Mouse (Mus musculus) lung, postnatal 25 days (tissue): Measurements from ENCODE around the gene Mpi.

Source experiments
- DNase-seq: peaks from one replicate; pipeline ENCODE4 v3.0.0; 2022; ENCODE audit warnings: low spot score

The Mpi gene

DNA sequence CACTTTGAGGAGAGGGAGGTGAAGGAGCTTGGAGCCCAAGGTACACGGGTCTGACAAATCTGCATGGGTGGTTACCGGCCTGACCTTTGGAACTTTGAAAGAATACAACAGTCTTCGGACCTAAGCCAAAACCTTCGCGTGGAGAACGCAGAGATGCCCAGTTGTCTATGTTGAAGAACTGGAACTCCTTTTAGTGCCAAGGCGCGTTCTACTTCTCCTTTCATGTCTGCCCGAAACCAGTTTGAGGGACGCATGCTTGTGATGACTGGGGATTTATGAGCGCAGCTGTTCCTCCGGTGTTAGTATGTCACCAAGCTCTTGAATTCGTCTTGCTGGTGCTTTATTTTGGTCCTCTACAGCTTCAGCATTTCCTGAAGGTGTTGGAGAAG, 9.1 kb upstream of the Mpi start:
- peak; percentile 19 for DNase-seq

DNA sequence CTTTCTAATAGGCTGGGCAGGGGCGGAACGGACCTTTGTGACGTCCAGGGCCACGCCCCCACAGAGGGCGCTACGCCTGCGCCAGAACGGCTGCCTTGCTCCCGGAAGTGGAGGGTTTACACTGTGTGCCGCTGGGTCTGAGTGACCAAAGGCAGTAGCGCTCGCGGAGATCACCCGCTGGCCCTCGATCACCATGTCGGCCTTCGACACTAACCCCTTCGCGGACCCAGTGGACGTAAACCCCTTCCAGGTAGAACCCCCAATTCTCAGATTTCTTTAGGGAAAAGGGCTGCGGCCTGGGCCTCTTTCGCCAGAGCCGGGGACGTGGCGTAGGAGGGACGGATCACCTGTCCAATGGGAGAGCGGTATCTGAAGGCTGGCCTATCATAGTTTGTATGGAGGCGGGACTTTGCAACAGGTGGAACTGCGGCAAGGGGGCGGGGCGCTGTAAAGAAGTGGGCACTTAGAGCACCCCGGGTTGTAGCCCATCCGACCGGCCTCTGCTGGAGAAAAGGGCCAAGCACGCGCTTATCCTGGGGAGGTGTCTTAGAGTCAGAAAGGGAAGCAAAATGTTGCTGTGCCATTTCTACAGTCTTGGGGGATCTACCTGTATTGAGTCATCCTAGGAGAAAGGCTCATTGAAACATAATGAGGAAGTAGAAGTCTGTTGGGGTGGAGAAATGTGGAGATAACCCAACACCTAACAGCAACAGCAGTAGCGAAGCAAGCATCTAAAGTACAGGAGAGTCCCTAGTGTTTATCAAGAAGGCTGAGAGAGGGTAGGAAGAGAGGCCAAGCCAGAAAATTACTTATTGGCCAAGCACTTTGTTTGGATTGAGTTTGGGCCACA, 8.5 kb upstream of the Mpi start, which contains the start of gene Scamp2:
Gene Scamp2 (plus strand): TSS at position 83 of the 850 bp plus-strand sequence.
- peak; percentile 95 for DNase-seq

DNA sequence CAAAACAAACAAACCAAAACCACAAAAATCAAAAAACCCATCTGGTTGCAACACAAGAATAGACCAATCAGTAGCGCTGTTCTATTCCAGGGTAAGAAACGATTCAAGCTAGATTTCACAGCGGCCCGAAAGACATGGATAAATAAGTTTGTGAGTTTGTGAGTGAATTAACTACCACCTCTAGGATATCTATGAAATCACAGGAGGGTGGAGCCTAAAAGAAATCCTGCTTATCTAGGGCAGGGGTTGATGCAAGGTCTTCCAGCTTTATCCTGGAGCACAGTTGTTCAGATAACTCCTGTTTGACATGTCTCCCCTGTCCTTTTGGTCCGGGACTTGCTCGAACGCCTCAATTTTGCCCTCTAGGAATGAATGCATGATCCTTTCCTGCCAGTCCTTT, 7.7 kb upstream of the Mpi start:
- no peak for DNase-seq

DNA sequence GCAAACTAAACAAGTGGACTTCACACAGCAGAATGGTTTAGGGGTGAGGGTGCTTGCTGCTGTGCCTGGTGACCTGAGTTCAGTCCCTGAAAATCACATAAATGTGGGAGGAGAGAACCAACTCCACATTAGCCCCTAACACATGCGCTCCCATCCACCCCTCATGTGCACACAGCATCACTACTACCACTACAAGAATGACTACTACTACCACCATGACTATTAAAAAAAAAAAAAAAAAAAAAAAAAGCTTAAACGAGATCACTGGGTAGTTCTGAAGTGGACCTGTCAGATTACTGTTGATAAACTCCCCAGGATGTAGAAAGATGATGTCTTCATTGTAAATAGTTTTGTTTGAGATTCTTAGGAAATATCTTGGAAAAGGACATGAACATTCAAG, 7.0 kb upstream of the Mpi start:
- DNase-seq = no peak

DNA sequence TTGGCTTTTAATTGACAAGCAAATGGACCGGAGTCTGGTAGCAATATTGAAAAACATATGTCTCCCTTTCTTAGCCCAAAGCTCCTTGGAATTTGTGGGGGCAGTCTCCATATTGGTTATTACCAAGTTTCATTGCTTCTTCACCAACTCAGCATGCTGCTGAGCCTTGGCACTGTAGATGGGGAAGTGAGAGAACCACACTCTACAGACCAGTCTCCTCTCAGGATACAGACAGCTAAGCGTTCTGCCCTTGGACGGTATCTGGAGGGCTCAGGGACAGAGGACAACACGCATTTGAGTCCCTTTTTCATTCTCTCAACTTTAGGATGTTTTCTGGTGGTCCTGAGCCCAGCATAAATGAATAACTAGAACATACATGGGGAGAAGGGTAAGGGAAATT, 6.1 kb upstream of the Mpi start:
- DNase-seq = no peak

DNA sequence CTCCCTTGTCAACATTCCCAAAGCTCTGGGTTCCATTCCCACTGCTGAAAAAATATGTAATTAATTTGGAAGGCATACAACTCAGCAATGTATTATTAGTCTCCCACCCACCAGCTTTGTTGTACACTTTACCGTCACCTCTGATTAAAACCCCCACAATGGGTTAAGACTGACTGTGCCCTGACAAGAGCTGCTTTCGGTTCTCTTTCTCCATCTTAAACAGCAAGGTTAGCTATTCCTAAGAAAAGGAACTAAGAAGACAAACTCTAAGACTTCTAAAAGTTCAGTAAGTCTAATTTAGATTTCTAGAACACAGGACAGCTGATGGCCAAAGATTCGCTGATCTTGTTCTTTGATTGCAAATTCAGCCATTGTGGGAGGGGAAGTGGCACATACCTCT, 4.7 kb upstream of the Mpi start:
- no peak for DNase-seq

DNA sequence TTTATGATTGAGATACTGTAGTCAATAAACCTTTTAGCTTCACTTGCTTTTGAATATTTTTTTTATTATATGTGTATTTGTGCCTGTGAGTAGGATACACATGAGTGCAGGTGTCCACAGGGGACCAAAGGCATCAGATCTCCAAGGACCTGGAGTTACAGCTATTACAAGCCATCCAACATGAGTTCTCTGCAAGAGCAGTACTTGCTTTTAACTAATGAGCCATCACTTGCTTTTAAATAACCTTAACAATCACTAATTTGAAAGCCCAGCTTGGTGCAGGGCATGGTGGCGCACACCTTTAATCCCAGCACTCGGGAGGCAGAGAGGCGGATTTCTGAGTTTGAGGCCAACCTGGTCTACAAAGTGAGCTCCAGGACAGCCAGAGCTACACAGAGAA, 2.2 kb upstream of the Mpi start:
- DNase-seq = no peak

DNA sequence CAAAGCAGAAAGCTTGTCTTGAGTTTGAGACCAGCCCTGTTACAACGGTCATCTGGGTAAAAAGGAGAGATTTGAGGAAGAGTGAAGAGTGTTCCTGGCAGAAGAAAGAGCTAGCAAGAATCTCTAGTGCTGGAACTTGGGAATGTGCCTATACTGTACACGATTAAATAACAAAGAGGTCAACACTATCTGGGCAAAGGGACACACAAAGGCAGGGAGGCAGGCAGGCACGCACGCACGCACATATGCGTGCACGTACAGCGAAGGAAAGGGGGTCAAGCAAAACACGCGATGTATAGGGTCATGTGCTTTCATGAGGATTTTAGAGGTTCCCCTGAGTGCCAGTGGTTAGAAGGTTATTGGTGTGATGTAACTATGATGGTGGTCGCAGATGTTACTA, 556 bp upstream of the Mpi start:
- DNase-seq = no peak

DNA sequence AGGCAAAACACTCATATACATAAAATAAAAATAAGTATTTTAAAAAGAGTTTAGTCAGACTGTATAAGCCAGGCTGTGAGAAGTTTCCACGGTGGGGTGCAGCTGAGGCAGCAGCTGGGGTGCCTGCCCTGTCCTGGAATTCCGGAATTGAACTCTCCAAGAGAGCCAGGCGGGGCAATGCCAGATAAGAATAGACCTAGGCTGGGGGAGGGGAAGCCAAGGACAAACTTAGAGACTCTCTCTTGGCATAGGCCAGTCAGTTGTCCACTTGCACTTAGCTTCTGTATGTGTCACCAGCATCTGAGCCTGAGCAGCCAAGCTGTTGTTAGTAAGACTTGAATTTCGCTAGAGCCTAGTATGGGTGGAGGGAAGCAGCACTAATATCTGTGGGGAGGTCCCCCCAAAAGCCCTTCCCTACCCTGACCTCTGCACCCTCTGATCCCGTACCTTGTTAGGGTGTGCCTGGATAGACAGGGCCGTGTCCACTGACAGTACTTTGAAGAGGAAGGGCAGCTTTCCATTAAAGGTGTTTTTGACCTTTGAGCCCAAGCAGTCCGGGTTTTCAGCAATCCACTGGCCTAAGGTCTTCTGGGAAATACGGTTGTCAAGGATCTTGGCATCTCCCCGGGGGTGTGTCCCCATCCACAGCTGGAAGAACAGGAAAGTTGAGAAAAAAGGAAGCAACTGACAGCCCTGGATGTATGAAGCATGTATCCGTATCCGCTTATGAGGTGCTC, 2.3 kb downstream of the Mpi start:
- peak; percentile 48 for DNase-seq

DNA sequence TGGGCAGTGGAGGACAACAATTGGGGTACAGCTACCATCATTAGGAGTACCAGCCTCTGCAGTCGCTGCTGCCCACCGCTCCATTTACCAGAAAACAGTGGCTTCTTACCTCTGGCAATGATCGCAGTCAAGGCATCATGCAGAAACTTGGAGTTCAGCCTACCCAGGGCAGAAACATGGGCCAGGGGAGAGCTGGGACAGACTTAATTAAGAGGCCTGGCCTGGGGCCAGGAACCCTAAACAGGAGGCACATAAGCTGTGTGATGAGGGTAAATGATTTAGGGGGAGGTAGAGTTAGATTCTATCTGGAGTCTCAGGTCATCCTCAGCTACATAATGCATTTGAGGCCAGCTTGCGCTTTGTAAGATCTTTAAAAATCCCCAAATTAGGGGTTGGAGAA, 3.4 kb downstream of the Mpi start:
- DNase-seq = no peak

DNA sequence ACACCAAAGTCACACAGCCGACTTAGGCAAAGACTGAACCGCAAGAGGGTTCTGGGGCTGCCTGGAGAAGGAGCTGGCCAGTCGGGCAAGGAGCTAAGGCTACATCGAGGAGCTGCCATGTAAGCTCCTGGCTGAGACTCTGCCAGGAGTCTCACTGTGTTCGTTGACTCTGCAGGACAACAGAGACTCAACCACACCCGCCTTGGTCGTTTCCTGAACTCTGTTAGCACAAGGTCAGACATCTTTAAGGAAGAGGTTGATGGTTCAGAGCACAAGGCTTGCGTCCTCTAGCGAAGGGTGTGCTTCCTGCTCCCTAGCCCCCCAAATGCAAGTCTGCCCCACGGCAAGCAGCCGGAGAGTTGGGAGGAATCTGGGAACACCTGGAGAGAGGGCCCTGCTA, 4.7 kb downstream of the Mpi start:
- no peak for DNase-seq

DNA sequence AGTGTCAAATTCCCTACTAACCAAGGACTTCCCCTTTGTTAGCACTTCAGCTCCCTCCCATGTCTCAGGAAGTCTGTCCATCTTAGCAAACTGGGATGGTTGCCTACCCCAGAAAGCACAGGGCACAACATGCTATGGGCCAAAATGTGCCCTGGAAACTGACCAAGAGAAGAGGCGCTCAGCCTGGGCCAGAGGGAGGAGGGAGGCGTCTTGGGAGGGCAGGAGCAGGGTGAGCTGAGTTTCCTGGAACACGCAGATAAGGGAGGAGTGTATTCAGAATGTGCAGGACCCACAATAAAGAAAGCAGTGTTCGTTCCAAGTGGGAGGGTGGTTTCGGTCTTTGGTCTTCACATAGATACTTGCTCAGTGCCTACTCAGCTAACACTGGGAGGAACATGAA, 5.3 kb downstream of the Mpi start:
- DNase-seq = peak; percentile 19

DNA sequence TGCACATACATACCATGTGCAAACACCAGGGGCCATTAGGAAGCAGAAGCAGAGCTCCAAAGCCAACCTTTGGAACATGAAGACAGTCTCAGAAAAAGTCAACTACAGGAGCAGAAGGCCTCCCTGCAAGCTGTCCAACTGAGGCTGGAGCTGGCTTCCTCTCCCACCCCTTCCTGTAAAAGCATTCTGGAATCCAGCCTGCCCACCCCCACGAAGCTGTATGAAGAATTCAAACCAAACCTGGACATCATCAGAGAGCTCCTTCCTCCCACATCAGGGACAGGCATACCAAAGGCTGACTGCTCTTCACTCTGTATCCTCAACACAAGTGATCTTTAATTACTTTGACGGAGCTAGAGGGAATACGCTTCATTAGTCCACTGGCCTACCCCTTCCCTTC, 8.6 kb downstream of the Mpi start:
- DNase-seq = no peak

DNA sequence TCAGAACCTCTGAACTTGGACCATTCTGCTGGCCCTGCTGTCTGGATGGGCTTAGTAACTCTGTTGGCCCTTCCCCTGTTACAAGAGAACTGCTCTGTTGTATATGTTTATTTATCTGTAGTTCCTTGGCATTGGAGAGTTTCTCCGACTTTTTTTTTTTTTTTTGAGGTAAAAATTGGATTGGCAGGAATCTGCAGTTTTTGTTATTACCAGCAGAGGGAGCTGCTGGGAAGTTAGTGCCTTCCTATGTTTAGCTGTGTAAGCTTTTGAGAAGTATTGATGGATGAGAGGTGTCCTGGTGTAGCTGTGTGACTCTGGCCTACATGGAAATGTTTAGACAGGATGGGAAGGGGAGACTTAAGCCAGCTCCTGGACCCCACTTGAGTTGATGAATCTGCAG, 11.3 kb downstream of the Mpi start:
- DNase-seq = peak; percentile 54

DNA sequence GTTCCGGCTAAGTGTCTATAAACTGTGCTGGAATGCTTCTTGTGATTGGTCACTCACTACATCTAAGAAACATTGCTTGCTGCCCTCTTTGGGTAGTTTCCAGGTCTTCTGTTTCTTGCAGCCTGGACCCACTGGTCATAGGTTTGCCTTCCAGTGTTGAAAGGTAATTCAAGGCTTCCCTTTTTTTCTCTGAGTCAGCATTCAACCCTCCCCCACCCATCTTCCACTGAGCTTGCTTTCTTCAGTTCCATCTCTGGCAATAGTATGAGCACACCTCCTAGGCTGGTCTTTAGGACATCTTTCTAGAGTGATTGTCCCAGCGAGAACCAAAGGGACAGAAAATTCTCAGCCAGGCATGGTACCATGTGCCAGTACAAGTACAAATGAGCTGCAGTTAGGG, 13.0 kb downstream of the Mpi start:
- no peak for DNase-seq

DNA sequence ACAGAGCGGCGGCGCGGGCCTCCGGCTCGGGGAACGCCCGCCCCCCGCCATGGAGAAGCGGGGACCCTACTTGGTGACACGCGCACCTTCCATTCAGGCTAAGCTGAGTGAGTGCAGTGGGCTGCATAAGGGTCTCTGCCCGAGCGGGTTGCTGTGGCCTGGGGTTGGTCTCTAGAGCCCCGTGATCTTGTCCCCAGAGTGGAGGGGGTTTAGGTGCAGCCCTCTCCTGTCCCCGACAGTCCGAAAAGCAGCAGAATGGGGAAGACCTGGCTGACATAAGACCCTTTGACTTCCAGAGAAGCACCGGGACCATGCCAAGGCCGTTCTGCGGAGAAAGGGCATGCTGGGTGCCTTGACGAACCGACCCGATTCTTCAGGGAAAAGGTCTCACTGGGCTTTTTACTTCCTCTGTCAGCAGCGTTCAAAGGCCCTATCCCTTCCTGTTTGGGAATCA, 14.8 kb downstream of the Mpi start:
- no peak for DNase-seq

DNA sequence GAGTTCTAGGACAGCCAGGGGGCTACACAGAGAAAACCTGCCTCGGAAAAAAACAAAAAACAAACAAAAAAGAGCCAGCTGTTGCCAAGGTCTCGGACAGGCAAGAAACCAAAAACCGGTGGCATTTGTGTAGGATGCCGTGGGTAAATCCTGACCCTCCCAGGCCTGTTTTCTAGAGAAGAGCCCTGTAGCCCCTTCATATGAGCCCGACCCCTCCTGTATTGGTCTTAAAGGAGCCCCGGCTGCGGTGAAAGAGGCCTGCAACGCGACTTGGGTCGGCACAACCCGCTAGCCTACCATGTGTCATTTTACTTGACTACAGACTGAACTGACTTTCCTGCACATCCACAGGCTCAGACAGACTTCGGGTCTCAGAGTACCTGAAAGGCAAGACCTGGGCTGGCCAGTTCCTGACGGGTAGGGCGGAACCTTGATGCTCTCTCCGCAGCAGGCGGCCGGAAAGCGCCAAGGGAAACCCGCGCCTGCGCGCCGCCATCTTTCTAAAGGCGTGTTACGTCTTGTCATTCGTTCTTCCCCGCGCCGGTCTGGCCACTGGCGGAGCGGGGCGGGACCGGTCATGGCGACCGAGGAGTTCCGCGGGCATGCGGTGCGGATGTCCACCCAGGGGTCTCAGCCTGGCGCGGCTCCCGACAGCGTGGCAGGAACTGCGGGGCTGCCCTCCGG, 15.4 kb downstream of the Mpi start, which contains the start of gene Fam219b:
Gene Fam219b (plus strand): TSS at position 485 of the 684 bp plus-strand sequence.
- DNase-seq = peak; percentile 91

DNA sequence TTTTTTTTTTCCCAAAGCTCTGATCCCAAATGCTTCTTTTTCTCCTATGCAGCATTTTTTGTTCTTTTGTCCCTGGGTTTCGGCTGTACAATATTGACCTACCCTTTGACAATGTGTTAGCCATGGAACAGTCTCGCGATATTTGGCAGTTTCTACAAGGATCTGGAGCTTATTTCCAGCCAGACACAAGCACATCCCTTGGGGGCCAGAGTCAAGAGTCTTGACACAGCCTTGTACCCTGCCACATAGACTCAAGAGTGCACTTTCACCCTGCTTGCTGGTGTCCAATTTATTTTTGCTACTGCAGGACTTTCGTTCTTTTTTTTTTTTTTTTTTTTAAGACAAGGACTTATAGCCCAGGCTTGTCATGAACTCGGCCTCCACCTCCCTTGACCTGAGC, 16.2 kb downstream of the Mpi start:
- DNase-seq = no peak

DNA sequence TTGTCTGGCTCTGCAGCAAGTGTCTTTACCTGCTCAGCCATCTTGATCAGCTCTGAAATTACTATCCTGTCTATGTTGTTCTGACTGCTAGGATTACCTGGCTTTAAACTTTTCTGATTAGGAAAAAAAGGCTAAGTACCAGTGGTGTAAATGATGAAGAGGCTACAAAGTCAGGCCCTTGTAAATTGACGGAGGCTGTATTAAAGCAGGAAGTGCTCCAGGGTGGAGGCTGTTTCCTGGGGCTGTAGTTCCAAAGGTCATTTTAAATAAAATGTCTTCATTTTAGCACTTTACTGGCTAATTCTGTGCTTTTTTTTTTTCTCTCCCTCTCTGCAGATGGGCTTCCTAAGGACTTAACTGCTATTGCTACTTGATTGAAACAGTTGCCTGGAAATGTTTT, 20.6 kb downstream of the Mpi start:
- DNase-seq = no peak

DNA sequence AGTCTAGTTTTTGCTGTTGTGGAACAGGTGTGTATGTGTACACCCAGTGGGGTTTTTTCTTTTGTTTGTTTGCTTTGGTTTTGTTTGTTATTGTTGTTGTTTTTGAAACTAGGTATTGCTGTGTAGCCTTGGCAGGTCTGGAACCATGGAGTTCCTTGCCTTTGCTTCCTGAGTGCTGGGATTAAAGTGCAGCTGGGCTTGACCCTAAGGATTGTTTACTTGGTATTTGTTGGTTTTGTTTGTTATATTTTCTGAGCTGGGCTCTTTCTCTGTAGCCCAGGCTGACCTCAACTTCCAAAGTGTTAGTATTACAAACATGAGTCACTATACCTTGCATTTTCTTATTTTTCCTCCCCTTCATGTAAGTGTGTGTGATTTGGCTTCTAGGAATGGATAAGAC, 26.1 kb downstream of the Mpi start:
- DNase-seq = no peak

DNA sequence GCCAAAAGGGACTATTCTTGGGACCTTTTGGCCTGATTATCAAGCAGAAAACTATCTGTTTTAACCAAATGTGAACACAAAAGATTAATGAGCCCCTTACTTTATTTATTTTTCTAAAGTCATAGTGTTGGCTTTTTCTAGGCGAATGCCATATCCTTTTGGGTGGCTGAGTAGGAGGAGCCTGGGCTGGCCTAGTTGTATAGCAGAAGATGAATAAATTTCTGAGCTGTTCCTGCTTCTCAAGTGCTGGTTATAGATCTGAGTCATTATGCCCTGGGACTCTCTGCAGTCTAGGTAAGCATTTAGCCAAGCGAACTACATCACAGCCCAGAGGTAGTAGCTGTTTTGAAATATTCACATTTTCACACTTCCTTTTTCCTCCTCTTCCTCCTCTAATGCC, 27.0 kb downstream of the Mpi start:
- no peak for DNase-seq

DNA sequence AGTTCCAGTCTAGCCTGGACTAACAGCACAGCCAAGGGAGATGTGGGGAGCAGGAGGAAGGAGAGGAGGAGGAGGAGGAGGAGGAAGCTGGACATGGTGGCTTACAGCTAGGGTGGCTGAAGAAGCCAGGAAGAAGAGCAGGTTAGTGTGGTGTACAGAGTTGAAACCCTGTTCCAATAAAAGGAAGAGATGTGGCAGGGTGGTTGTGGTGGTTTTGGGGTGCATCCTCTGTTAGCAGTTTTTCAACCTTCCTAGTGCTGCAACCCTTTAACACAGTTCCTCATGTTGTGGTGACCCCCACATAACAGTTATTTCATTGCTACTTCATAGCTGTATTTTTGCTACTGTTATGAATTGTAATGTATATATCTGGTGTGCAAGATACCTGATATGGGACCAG, 28.1 kb downstream of the Mpi start:
- no peak for DNase-seq

DNA sequence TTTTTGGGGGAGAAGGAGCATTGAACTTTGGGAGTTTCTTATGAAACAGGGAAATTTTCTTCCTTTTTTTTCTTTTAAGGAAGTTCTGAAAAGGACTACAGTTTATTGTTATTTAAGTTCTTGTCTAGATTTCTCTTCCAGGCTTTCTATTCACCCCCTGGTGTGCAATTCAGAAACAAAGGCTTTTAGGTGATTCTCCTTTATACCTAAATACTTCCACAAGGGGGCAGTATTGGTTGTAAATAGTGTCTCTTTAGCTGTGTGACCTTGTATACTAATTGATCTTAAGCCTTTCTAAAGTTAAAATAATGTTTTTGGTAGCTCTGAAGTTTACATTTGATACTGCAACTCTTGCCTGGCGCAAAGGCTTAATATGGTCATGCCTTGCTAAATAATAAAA, 28.8 kb downstream of the Mpi start:
- peak; percentile 63 for DNase-seq
